Mouse (Mus musculus) large intestine, adult 2 months (tissue): ENCODE measurements around the gene Uba52. TPM values are rescaled to one million over a fixed set of nuclear protein-coding genes. Genes with fewer than 3 reads are reported as not detected.

Experiments
- DNase-seq: peaks from one replicate; pipeline ENCODE4 v3.0.0-alpha.2; 2012; ENCODE audit warnings: low read depth, low spot score
- WGBS: fragments of 180-500 bp; shearing (Covaris S2); methylation state at CpG from one replicate; pipeline ENCODE4 v1.1.7; 2018; 5-methylcytosine and 5-hydroxymethylcytosine counted together
- polyA plus RNA-seq: library from polyadenylated mRNA; depleted of rRNA; stranded (reverse); fragments of >200 nt; gene quantifications from 2 replicates; pipeline ENCODE4 v1.2.3, GENCODE M21; 2012

Uba52 gene
- polyA plus RNA-seq, 1 experiment = 768 TPM

DNA sequence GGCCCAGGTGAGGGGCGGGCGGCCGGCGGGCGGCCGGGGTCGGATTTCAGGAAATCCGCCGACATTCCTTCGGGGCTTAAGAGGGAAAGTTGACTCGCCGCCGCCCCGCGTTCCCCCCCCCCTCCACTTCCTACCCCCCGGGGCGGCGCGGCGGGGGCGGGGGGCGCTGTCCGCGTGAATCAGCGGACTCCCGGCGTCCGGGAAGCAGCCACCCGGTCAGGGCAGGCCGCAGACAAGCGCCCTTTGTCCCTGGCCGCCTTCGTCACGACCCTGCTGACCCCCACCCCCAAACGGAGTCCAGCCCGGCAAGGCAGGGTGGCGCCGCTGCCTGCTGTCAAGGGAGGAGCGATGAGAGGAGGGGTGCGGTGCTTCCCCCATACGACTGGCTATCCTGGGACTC lies 21.0 kb downstream of the Uba52 start:
- 2% methylated on average over 41 of the region's 41 CpGs for WGBS
- no peak for DNase-seq

DNA sequence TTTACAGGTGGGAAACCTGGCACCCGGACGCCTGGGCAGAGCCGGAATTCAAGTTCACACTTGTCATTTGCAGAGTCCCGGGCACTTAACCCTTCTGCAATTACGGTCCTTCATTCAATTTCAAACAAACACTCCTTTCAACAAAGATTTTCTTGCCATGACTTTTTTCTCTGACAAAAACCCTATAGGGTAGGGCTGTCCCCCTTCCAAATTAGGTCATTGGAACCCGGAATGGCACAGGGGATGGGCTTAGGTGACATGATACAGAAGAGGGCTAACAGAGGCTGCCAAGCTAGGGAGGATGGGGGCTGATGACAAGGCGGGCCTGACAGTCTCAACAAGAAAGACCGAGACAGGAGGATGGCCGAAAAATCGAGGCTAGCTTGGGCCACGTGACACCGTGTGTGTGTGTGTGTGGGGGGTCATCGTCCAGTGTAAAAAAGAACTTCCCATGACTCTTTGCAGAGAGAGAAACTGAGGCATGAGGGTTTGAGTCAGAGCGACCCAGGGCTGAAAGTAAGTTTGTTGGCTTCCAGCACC lies 21.6 kb downstream of the Uba52 start:
- 3% methylated on average over 14 of the region's 14 CpGs for WGBS
- DNase-seq = no peak

DNA sequence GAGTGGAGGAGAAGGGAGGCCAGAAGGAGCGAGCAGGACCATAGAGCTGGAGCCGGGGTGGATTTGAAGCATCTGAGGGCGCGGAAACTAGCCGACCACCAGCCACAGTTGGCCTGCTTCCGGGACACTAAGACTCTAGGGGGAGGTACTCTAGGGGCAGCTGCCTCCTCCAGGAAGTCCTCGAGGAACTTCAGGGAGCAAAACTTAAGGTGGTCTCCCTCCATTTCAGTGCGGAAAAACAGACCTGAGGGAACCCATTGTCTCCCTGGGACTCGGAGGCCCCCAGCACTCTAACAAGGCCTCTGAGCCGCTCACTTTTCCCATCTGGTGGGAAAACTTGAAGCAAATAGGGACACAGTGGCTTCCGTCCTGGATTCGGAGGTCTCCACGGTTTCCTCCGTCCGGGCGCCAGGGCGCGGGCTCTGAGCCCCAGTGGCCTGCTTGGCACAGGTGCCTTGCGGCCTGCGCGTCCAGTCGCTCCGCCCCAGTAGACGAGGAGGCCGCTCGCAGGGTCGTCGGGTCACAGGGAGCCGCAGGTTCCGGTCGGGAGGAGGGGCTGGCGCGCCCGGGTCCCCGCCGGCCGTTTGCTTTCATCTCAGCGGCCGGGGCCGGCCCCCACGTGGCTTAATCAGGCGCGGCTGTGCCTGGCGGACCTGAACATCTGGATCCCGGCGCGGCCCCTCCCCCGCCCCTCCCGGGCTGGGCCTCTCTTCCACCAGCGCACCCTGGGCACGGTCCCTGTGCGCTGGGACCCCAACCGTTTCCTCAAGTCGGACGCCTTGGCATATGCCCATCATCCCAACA lies 22.4 kb downstream of the Uba52 start:
- DNase-seq = no peak
- 7% methylated on average over 54 of the region's 55 CpGs for whole genome bisulfite sequencing

DNA sequence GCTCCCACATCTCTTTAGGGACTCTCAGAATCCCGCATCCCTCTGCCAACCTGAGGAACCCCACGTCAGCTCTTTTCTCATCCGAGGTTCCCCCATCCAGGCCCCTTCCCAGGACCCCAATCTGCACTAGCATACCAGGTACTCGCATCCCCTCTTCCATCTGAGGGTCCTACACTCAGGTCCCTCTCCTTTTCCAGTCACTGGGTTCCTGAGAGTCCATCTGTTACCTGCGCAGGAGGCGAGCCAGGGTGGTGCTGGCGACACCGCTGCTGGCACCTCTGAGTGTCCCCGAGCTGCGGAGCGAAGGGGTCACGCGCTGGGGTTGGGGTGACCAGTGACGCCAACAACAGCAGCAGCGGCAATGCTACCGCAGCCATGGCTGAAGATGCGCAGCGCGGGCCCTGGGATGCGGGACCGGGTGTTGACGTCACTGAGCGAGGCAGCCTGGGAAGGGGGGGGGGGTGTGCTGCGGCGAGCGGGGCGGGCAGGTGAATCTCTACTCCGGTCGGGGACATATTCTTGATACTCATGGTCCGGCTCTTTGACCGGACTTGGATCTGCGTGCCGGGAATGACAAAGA lies 23.6 kb downstream of the Uba52 start, which contains the start of gene Tmem59l:
Gene Tmem59l (minus strand): TSS at position 418 of the 580 bp plus-strand sequence.
- DNase-seq = no peak
- 12% methylated on average over 33 of the region's 33 CpGs for WGBS

DNA sequence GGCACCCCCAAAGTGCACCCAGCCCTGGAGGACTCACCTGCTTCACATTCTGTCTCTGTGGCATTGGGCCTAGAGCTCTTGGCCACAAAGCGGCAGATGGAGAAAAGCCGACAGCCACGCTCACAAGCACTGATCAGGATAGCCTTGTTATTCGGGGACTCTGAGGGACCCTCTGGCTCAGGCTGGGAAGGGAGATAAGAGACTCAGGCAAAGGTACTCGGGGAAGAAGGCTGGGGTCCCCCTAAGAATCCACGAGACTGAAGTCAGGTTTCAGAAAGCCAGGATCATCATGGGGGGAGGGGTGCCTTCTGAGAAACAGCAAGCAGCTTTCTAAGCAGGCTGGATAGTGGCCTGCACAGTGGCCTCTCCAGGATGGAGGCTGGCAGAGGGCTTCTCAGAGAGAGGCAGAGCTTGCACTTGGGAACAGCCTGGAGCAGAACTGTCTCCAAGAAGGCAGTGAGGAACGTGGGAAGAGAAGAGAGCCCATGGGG lies 24.4 kb downstream of the Uba52 start:
- WGBS = 59% methylated on average over 7 of the region's 7 CpGs
- DNase-seq = no peak

DNA sequence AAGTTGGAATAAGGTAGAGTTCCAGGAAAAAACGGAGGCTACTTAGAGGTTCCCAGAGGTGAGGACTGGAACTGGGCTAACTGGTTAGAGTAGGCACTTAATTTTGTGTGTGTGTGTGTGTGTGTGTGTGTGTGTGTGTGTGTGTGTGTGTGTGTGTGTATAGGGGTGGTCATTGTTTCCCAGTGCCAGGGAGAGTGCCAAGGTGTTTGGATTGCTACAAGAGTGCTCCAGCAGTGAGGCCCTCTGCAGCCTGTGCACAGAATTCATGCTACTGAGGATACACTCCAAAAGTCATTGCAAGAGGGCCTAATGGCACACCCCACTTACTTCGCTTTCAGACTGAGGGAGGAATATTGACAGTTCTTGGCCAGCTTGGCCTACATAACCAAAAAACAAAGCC lies 27.7 kb downstream of the Uba52 start:
- WGBS = 57% methylated on average over 2 of the region's 2 CpGs
- DNase-seq = no peak

DNA sequence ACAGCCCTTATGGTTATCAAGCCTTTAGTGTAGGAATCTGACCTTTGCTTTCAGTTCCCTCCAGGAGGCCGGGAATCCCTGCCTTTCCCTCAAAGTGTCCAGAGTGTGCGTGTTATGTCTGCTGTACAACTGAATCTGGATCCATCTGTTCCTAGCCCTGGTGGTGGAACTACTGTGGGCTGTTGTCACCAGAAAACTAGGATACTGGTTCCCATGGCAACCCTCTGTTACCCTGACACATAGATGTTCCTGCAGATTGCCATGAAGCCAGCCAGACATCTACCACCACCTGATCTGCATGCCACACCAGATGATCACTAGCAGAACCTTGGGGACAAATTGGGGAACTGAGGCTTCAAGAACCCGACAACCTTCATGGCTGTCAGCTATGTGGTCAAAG lies 28.7 kb downstream of the Uba52 start:
- DNase-seq = no peak
- WGBS = 64% methylated on average over 3 of the region's 3 CpGs

DNA sequence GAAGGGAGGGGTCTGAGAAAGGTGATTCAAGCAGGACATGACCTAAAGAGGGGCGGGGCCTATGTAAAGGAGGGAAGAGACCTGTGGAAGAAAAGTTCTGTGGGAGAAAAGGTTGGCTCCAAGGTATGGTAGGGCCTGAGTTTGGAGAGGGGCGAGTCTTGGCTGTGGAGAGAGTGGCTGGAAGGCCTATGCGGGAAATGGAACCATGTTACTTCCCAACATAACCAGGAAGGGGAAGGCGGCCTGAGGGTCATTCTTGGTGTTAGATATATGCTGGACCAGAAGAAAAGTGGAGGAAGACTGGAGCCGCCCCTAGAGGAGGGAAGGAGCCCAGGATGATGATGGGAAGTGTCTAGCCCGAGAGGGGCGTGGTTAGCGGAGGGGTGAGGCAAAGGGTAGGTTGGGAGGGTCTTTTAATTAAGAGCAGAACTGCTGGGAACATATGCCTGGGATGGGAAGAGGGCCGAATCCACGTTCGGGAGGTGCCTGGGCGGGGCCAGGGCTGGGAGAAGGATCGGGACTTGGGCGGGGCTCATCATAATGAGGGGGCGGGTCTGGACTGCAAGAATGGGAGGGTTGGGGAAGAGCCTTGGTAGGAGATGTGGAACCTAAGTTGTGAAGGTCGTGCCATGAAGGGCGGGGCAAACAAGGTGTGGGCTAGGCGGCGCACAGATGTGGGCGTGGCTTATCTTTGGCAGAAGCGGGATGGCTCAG lies 33.2 kb downstream of the Uba52 start:
- WGBS = 4% methylated on average over 21 of the region's 21 CpGs
- DNase-seq = peak; percentile 57

DNA sequence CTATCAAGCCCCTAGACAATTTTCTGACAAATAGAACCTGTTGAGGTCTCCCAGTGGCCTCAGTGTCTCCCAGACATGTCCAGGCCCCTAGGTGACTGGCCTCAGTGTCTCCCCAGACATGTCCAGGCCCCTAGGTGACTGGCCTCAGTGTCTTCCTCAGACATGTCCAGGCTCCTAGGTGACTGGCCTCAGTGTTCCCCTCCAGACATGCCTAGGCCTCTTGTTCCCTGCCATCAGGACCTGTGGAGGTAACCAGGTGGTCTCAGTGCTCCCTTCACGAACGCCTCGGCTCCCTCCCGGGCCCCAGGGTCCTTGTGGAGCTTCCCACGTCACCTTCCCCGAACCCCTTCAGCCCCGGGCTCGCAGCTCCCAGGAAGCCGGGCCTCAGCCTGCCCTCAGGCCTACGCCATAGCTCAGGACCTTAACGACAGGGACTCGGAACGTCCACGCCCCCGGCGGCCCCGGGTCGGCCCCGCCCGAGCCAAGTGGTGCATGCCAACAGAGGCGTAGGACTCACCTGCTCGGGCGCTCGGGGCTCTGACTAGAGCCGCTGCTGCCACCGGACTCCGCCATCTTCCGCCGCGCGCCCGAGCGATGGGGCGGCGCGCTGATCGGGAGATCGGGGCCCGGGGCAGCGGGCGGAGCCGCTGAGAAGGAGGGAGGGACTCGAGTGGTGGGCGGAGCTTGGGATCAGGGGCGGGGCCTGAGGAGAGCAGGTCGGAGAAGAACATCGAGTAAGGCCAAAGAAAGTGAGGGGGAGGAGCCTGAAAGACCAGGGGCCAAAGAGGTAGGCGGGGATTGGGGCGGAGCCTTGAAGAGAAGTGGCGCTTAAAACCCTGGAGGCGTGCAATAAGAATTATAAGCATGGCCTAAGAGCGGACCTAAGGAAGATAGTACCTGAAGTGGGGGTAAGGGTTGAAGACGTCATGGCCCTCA lies 34.0 kb downstream of the Uba52 start, which contains the start of gene Klhl26:
Gene Klhl26 (minus strand): TSS at position 636 of the 936 bp plus-strand sequence.
- DNase-seq = peak; percentile 97
- under 1% methylated on average over 52 of the region's 53 CpGs for WGBS

DNA sequence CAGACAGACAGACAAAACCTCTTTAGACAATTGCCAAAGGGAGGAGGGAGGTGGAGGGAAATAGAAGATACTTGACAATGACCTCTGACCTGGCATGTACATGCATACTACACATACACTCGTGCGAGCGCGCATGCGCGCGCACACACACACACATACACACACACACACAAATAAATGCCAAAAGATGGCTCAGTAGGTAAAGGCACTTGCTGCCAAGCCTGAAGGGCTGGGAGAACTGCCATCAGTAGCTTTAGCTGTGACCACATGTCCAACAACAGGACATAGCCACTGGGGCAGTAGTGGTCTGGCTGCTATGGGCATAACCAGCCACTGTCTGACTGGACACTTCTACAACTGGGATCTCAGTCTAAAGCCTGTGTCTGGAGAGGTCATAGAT lies 38.7 kb downstream of the Uba52 start:
- no peak for DNase-seq
- 93% methylated on average over 7 of the region's 7 CpGs for WGBS

DNA sequence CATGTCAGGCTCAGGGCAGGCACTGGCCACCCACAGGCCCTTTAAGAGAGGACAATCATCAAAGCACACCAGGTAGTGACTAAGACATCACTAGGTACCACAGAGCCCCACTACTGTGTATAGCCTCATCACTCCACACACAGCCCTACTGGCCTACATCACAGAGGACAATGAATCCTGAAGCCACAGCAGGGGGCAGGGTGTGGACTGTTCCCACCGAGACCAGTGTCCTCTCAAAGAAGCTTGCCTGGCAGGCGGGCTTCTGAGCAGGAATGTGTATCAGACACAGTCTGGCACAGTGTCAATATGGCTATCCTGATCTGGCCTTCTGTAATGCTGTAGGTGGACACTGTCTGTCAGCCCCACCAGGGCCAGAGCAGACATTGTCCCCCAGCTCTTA lies 40.7 kb downstream of the Uba52 start:
- DNase-seq = no peak
- WGBS = 73% methylated on average over 2 of the region's 2 CpGs

DNA sequence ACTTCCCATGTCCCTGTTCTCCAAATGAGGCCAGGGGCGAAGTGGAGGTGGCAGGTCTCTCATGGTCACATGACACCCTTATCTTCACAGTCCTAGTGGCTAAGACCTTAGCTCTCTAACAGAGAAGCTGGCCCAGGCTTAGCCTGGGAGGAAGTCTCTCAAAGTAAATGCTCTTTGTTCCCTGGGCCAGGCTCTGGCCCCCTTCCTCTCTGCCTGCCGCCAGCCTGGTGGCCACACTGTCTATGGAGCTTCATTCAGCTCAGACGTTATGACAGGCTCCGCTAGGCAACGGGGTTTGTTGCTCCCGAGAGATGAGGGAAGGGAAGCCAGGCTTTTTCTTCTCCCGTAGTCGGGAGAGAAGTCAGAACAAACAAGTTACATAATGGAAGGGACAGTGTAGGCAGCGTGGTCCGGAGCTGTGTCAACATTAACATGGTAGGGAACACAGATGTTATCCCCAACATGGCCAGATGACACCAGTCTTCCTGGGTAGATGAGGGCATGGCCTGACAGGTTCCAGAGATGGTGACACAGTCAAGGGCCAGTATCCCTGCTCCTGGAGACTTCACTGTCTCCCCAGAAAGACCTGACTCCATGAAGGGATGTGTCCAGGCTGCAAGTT lies 41.2 kb downstream of the Uba52 start:
- DNase-seq = no peak

DNA sequence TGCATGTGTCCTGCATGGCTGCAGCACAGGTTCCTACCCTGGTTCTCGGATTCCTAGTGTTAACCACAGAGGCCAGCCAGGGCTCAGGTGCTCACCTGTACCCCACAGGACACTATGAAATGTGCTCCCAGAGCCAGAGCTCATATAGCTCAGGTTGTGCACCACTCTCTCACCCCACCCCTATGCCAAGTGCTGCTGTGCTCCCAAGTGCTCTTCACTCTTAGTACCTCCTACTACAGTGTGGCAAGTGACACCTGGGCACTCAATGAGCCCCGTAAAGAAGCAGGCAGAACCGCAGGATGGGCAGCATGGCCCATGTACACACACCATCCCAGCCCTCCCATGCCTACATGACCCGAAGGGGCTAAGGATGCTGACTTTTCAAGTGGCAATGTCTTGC lies 41.9 kb downstream of the Uba52 start:
- DNase-seq = no peak
- WGBS = 83% methylated on average over 4 of the region's 4 CpGs

More for the DNA sequence above, 41.2 kb downstream of the Uba52 start:
- WGBS = 45% methylated on average over 10 of the region's 10 CpGs

DNA sequence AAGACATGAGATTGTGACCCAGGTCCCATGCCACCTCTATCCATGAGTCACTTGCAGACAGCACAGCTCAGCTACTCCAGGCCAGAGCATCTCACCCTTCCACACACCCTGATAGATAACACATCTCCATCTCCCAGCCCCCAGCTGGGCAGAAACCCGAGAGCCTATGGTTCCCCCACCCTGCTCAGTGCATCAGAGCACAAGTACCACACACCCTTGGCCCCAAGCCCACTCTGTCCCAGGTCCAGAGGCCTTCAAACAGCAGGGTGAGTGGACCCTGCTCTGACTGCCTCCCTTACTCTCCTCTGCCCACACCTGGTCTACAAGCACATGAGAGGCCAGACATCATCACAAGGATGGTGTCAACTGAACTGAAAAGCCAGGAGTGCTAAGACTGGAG lies 42.7 kb downstream of the Uba52 start:
- whole genome bisulfite sequencing = 59% methylated on average over 1 of the region's 1 CpGs
- DNase-seq = no peak

DNA sequence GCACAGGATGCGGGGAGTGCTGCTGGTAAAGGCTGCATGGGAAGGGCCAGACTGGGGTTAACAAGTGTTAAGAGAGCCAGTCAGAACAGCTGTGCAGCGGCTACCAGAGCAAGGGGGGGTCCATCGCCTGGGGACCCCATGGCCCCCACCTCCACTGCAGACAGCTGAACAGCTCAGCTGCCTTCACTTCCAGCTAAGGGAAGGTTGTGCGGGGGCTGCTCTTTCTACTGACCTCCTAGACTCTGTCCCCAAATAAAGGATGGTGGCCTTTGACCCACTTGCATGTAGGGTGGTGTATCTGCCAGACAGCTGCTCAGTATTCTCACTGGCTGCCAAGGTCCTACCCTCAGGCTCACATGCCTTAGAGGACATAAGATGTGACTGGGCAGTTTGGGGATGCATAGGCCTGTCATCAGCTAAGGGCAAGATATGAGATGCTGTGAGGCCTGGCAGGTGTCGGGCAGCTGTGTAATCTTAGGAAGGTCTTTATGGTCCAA lies 43.3 kb downstream of the Uba52 start:
- DNase-seq = no peak
- 68% methylated on average over 5 of the region's 5 CpGs for WGBS

DNA sequence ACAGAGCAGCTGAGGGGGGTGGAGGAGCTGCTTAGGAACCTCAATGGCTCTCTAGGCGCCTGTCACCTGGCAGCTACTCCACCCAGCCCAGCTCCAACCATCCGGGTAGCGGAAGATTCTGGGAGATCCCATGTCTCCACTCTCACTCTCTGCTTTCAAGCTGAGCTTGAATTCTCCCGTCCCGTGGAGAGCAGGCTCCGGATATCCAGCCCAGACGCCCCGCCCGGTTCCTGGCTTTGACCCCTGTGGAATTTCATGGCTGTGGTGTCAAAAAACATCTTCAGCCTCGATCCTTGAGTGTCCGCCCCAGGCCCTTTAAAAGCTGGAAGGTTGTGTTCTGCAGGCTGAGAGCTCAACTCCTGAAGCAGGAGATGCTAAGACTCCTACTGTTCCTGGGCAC lies 43.8 kb downstream of the Uba52 start:
- 60% methylated on average over 11 of the region's 11 CpGs for WGBS
- no peak for DNase-seq

DNA sequence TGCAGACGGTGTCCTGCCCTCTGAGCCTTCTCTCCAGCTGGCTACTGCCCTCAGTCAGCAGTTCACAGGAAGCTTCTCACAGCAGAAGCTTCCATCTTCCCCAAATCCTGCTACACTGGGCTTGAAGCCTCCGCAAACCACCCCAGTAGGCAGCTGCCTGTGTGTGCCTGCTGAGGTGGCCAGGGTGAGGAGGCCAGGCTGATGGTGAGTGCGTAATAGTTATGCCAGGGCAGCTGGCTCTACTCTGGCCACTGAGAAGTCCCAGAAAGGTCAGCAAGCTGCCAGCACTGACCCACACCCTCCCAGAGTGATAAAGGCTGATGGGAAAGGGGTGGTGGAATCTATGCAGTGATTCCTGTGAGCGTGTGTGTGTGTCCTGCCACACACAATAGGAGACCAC lies 44.3 kb downstream of the Uba52 start:
- no peak for DNase-seq
- 92% methylated on average over 4 of the region's 4 CpGs for WGBS

DNA sequence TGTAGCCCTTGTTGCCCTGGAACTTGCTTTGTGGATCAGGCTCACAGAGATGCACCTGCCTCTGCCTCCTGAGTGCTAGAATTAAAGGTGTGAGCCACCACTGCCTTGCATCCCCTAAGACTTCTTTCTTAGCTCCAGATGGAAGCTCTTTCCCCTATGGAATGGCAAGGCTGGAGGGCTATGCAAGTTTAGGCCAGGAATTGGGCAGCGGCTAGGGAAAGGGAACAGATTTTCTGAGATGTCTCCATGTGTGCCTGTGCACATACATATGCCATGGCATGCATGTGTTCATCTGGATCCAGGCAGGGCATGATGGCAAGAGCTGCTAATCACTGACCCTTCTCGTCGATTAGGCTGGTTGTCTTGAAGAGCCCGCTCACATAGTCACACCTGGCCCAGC lies 44.9 kb downstream of the Uba52 start:
- DNase-seq = no peak
- 98% methylated on average over 4 of the region's 4 CpGs for WGBS

DNA sequence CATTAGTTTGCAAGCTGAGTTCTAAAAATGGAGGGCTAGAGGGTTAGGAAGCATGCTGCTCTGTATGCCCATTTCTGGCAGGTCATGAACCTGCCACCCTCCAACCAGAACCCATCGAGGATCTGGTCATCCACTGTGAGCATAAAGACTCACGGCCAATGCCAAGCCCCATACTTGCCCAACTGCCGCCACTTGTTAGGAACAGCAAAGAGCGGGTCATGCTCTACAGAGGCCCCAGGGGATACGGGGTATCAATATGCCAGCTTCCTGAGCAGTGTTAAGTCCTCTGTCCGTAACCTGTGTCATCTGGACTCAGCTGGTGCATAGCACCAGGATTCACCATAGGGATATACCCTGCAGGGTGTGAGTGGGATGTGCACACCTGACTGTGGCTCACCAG lies 46.4 kb downstream of the Uba52 start:
- DNase-seq = no peak
- WGBS = 91% methylated on average over 6 of the region's 6 CpGs
